Mouse (Mus musculus): ENCODE measurements at regions not wholly inside any gene's neighbourhood (a gene's known extent, or its start where the extent isn't known, plus 50 kb on each side); places are given as distances from the start of the nearest gene placed in this dataset.
A peak's percentile ranks its signal among the peaks of the same experiment; 100 is the strongest.

GRCm38 (mm10) chr16:95929700-95930435, 60.9 kb downstream of the Psmg1 start:
- DNase-seq, result peak; percentile 16 to 18

- DNase-seq, result peak; percentile 50 to 76
These were observed 62.2 kb downstream of the Psmg1 start for GRCm38 (mm10) chr16:95928290-95929260.

DNA sequence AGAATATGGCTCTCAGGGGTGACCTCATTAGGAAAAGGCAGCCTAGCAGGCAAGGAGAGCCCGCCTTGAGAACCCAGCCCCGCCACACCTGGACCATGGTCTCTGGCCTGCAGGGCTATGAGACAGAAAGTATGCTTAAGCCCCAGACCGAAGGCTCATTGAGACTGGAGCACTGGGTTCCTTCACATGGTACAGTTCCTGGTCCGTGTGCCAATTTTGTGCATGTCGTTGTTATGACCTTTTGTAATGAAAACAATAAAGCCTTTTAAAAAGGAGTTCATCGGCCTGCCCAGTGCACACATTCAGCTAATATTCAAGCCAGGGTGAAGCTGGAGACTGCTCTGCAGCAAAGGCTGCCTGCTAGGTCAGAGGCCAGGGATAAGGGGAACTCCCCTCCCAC, 64.2 kb downstream of the Psmg1 start:
- peak in 1 of 2 experiments; percentile 27 for DNase-seq

- no peak for DNase-seq
These were observed 66.0 kb downstream of the Psmg1 start for GRCm38 (mm10) chr16:95924716-95925115.

GRCm38 (mm10) chr16:95923991-95924390, 66.8 kb downstream of the Psmg1 start:
- DNase-seq, result no peak

DNA sequence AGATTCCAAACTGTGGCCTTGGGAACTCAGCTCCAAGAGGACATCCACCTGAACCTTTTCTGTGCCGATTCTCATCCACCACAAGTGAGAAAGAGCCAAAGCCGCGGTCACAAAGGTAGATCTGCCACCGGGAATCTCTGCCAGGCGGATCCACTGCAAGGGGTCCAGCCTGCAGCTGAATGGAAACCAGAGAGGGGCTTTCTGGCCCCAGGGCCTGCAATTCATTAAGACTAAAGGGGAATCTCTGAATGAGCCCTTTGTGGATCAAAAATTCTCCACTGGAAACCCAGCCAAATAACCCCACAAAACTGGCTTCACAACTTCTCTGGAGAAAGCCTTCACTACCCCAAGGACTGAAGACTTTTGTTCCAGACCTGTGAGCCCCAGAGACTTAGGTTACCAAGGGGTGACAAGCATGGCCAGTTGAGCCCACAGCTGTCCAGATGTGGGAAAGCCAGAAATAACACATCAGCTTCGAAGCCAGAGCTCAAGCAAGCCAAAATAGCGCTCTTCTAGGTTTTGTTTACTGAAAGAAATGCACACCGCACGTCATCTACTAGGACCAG, 68.3 kb downstream of the Psmg1 start:
- no peak for DNase-seq

DNA sequence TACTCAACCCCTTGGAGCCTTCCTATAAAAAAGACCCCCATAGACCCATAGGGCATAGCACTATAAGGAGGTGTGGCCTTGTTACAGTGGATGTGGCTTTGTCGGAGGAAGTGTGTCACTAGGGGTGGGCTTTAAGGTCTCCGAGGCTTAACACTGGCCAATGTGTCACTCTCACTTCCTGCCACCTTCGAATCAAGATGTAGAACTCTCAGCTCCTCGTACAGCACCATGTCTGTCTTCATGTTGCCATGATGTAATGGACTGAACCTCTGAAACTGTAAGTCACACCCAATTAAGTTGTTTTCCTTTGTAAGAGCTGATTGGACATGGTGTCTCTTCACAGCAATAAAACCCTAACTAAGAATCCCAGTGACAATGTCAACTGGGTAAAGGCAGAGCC, 69.6 kb downstream of the Psmg1 start:
- DNase-seq, result no peak

GRCm38 (mm10) chr16:95918651-95919425, 71.9 kb downstream of the Psmg1 start:
- no peak for DNase-seq

DNA sequence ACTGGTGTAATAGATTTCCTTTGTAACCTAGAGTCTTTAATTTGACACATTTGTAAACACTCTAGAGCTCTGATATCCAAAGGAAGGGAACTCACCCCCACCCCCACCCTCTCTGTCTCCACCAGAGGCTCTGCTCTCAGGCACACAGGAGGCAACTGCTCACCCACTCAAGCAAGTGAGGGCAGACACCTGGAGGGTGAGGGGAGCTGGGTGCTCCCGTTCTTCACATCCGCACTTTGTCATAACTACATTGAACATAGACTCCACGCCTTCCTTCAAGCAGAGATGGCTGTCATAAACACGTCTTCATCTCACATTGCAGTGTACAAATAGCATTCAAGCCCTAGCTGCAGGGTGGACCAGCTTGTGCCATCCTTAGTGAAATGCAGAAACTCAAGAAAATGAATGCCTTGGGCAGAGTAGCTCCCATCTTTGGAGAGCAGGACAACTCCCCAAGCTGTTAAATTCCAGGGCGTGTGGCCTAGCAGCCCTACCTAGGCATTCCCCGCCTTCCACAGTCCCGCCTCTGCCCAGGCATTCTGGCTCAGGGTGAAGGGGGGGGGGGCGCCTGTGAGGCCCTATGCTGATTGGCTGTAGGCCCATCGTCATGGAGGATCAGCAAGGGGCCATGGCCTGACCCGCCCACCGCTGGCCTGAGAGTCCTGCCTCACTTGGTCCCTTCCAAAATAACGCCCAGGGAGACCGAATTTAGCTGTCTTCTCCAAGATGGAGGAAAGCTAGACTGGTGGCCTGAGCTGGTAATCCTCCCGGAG, 72.9 kb downstream of the Psmg1 start:
- DNase-seq, result no peak

GRCm38 (mm10) chr16:95913879-95914278, 76.9 kb downstream of the Psmg1 start:
- no peak for DNase-seq

DNA sequence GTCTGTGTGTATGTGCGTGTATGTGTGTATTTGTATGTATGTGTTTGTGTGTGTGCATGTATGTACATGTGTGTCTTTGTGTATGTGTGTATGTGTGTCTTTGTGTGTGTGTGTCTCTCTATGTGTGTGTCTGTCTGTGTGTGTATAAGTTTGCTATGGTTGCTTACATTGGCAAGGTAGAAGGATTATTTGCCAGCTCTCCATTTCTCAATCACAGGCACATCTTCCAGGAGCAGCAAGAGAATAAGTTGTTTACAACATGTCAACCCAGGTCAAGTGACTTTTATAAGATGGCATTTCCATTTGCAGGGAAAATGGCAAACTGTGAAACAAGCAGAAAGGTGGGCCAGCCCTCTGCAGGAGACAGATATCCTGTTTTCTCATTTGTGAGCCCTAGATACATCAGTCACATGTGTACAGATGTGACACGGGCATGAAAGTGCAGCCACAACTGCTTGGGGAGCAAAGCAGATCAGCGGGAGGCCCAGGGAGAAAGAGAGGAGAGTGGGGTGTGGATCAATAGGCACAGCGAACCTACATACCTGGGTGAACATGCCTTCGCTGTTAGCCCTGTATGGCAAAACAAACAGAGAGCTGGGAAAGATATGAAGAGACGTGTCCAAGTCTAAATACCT, 86.1 kb downstream of the Psmg1 start:
- no peak for DNase-seq

GRCm38 (mm10) chr16:95903383-95903913, 87.3 kb downstream of the Psmg1 start:
- DNase-seq, result no peak

DNA sequence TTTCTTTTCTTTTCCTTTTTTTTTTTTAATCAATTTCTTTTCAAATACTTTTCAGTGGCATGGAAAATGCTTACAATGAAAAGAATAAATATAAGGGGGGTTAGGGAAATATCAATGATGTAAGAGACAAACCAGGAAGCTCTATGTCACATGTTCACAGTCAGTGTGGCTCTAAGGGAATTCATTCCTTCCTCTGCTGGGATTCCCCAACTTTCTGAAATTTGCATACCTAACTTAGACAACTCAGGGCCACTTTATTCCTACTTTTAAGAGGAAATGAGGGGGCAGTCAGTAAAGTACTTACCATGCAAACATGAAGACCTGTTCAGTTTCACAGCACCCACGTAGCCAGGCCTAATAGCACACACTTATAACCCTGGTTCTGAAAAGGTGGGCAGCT, 88.6 kb downstream of the Psmg1 start:
- DNase-seq, result no peak

DNA sequence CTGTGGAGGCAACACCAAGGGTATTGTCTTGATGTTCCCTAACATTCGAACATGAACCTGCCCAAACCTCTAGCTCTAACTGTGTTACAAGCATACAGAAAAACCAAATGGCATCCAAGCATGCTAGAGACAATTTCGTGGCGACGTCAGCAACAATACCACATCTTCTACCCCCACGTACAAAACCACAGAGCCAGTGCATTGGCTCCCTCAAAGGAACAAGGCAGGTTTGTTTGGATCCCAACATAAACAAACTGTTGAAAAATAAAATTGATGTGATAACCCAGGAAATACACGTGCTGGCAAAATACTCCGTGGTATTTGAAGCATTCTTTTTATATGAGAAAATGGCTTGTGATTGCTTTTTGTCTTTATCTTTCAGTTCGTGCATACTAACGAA, 89.4 kb downstream of the Psmg1 start:
- DNase-seq, result no peak

DNA sequence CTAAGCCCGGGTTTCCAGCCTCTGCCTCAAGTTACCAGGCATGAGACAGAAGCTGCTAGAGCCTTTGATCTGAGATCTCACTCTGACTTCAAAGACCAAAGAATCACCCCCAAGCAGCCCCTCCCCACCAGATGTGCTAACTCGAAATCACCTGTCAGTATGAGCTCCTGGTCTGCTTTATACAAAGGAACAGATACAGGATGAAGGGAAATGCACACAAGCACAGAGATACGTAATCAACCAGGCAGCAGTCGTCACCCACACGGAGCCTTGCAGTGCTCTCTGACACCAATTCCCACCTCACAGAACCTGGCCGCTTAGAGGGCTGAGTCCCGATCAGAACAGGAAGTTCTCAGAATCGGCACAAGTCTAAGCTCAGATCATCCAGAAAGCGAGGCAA, 90.6 kb downstream of the Psmg1 start:
- DNase-seq, result no peak

DNA sequence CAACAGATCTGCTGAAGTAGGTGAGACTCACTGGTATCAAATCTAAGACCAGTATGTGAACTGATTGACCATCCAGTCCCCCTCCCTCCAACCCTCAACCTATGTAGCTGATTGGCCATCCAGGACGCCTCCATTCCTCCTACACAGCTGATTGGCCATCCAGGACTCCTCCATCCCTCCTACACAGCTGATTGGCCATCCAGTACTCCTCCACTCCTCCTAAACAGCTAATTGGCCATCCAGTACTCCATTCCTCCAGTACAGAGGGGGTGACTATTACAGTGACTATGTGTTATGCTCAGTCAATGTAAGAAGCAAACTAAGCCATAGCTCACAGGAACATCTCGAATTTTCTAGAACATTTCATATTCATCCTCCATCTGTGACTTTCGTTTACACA, 91.1 kb downstream of the Psmg1 start:
- no peak for DNase-seq

GRCm38 (mm10) chr16:95897843-95898242, 92.9 kb downstream of the Psmg1 start:
- DNase-seq, result no peak

DNA sequence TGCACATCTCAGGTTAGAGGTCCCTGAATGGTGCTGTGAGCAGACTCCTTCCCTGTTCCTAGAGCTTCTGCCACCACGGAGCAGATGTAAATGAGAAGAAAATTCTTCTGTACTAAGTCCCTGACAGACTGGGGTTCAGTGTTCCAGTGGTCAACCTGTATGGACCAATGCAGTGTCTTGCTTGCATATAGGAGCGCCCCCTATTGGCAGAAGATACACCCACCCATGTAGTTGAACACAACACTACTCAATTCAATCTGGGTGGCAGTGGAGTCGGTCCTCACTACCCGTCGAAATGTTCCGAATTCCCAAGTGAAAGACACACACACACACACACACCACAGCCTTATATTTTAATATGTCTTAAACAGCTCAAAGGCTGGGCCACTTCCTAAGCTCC, 94.6 kb downstream of the Psmg1 start:
- DNase-seq, result no peak

- DNase-seq, result no peak
These were observed 97.0 kb downstream of the Psmg1 start for GRCm38 (mm10) chr16:95893534-95894290.

- DNase-seq, result no peak
These were observed 98.4 kb downstream of the Psmg1 start for GRCm38 (mm10) chr16:95892356-95892755.
